Mouse (Mus musculus) c-Kit-positive CD71-positive TER-119-positive erythroid progenitor cells, embryonic 14.5 days (primary cell): ENCODE data around the gene Nktr.

Experiments used
- DNase-seq: peaks from one replicate; pipeline ENCODE4 v3.0.0-alpha.2; 2013; ENCODE audit warnings: low spot score

Nktr gene

DNA sequence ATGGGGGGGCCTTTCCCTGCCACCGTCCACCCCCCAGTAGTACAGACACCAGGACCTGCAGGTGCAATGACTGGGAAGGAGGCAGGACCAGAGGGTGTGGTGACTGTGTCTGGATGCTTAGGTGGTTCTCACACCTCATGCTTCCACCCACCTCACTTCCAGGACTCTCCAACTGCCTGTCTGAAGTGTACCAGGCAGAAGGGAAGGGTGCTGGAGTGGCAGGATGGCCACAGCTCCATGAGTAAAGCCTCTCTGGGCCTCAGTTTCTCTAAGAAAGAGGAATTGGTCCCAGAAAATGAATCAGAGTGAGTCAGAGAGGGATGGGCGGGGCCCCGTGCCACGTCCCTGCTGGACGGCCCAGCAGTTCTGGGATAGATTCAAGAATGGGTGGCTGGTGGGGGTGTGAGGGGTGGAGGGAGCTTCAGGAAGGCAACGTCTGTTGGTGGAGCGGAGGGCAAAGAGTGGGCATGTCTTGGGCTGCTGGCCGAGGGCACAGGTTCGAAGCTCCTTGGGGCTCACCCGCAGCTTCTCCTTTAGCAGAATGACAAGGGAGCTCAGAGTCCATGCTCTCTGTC lies 42.2 kb downstream of the Nktr start:
- no peak for DNase-seq

DNA sequence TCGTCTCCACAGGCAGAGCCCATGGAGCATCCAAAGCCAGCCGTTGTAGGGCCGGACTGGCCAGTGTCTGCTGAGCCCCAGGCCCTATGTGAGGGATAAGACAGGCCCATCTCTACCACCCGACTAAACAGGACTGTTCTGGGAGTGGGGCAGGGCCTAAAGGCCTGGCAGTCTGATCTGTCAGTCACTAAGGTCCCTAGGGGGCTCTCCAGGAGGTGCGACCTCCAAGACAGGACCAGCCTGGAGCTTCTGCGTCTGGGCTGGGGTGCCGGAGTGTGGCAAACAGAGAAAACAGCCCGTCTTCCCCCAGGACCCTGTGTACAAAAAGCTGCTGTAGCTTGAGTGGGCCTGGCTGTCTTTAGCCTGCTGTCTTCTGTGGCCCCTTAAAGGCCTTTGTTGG lies 42.8 kb downstream of the Nktr start:
- DNase-seq, result no peak

DNA sequence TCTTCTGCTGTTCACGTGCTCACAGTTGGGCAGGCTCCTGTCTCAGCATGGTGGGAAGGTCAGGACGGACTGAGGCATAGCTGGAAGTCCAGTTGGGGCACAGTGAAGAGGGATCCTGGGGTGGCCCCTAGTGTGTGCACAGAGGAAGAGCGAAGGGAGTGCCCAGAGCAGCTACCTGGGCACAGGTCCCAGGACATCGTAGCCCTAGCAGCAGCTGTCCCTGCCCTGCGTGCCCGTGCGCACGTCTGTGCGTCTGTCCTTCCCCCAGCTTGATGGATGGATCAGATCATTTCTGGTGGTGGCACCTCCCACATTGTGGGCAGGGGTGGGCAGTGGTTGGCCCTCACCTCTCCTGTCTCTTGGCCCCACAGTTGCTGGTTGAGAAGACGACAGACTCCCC lies 43.3 kb downstream of the Nktr start:
- DNase-seq, result no peak

DNA sequence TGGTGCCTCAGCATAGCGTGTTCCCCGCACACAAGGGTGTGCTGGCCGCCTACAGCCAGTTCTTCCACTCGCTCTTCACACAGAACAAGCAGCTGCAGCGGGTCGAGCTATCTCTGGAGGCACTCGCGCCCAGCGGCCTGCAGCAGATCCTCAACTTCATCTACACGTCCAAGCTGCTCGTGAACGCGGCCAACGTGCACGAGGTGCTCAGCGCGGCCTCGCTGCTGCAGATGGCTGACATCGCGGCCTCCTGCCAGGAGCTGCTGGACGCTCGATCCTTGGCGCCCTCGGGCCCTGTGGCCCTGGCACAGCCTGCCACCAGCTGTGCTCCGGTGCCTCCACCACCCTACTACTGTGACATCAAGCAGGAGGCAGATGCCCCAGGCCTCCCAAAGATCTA lies 43.8 kb downstream of the Nktr start:
- DNase-seq, result no peak

DNA sequence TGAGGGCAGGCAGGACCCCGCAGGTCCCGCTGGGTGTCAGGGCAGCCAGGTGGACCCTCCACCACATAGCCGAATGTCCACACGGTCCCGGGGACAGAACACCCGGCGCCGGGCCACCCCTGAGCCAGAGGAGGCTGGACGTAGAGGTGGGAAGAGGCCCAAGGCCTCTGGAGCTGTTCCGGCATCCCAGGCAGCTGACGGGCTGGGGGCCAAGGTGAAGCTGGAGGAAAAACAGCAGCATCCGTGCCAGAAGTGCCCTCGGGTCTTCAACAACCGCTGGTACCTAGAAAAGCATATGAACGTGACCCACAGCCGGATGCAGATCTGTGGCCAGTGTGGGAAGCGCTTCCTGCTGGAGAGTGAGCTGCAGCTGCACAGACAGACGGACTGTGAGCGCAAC lies 44.7 kb downstream of the Nktr start:
- no peak for DNase-seq

DNA sequence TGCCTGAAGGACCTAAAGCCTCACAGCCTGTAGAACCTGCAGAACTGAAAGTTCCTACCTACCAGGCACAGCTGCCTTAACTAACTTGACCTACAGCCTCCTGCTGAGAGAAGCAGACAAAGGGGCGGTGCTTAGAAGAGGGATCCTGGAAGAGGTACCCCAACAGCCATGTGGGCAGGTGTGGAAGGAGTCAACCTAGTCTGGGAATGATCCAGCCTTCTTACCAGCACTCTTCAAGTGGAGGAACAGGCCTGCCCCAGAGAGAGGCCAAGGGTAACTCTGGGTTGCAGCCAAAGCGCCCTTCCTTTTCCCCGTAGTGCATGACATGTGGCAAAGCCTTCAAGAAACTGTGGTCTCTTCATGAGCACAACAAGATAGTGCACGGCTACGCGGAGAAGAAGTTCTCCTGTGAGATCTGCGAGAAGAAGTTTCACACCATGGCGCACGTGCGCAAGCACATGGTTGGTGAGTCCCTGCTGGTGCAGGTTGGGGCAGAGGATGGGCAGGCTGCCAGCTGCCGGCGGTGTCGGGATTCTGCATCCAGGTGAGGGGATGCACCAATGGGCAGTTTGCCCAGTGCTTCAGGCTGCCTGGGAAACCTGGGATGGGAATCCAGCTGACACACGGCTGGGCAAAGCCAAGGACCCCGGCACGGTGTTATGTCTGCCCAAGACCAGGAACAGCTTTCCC lies 46.3 kb downstream of the Nktr start:
- no peak for DNase-seq

DNA sequence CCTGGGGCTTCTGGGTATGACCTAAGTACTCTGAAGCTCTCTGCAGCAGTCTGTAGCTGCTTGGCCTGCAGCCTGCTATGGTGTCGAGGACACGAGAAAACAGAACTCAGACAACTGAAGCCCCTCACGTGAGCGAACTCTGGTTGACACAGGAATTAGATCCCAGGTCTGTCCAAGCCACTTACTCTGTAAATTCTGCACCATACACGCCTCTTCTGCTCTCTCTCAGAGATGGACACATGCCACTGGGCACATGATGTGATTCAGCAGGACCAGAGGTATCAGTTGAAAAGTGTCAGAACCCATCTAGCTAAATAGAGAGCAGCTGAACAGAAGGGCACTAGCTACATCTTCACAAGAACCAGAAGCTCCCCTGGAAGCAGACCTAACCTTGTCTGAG lies 53.4 kb downstream of the Nktr start:
- no peak for DNase-seq

DNA sequence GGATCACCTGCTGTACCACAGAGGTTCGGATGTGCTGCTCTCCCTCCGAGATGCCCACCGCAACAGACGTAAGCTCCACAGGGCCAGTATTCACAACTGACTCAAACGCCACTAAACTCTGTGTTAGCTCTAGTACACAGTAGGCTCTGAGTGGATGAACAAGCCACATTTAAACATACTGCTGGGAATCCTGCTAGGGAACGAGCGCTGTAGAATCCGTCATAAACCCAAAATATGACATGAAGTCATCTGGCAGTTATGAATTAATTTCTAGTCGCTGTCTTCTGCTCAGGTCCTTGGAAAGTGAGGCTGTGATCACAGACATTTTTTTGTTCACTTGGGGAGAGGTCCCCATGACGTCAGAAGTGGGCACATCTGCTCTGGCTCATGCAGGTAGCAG lies 57.0 kb downstream of the Nktr start:
- no peak for DNase-seq

DNA sequence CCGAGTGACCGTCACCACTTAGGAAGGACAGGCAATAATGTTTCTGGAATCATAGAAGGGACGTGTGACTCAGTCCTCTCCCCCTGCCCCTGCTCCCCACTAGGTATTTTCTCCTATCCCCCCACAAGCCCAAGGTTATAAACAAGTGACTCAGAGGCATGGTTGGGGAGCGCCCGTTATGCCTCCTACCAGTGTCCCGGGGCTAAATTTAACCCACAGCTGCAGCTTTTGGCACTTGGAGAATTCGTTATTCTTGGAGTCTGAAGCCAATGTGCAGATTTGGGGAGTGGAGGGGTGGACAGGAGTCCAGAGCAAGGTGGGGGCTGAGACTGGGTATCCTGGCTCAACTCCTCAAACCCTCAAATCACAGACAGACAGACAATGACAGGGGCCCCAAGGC lies 57.5 kb downstream of the Nktr start:
- no peak for DNase-seq

DNA sequence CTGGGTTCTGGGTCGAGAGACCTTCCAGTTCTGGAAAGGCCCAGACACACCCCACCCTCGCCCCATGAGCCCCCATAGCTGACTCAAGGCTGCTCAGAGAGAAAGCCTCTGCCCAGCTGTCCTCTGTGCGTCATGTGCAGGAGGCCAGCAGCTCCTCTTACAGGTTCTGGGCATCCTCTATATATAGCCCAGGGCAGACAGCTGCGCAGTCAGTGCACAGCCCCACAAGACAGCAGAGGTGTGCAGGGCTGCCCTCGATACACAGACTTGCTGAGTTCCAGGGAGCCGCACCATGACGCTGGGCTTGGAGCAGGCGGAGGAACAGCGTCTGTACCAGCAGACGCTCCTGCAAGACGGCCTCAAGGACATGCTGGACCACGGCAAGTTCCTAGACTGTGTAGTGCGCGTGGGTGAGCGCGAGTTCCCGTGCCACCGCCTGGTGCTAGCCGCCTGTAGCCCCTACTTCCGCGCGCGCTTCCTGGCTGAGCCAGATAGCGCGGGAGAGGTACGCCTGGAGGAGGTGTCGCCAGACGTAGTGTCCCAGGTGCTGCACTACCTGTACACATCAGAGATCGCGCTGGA lies 58.6 kb downstream of the Nktr start, which contains the start of gene Klhl40:
Klhl40 (plus strand) TSS at position 124 of the 582 bp plus-strand sequence.
- DNase-seq, result no peak

DNA sequence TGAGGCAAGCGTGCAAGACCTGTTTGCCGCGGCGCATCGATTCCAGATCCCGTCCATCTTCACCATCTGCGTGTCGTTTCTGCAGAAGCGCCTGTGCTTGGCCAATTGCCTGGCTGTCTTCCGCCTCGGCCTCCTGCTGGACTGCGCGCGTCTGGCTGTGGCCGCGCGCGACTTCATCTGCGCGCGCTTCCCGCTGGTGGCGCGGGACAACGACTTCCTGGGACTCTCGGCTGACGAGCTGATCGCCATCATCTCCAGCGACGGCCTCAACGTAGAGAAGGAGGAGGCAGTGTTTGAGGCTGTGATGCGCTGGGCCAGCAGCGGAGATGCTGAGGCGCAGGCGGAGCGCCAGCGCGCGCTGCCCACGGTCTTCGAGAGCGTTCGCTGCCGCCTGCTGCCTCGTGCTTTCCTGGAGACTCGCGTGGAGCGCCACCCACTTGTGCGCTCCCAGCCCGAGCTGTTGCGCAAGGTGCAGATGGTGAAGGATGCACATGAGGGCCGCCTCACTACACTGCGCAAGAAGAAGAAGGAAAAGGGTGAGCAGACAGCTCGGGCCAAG lies 59.2 kb downstream of the Nktr start:
- DNase-seq, result no peak

DNA sequence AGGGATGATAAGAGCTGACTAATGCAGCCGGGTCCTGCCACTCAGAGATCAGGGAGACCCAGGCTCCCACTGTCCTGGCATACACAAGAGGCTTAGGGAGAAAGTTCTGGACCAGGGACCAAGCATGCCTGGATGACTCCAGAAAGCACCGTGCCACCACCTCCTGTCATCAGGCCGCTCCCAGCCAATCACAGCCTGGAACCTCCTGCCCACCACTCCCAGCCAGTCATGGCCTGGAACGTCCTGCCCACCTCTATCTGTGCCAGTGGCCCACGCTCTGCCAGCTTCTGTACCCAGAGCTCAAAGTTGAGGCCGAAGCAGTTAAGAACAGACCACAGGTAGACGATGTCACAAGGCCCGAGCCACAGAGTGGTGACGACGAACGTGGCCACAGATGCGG lies 65.8 kb downstream of the Nktr start:
- DNase-seq, result no peak

DNA sequence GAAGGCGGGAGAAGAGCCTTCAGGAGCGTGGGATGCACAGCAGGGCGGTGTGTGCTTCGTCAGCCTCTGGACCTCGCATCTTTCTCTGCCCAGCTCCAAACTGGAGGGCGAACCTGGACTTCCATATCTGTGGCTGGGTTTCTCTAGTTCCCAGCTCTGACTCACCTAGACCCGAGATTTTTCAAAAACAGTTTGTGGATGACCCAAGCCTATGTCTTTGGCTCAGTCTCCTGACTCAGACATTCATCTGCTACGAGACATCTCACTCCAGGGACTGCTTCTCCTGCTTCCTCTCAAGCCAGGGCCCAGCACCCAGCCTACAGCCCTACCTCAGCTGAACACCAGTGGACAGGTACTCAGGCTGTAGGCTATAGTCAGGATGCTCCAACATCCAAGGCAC lies 66.3 kb downstream of the Nktr start:
- DNase-seq, result no peak

DNA sequence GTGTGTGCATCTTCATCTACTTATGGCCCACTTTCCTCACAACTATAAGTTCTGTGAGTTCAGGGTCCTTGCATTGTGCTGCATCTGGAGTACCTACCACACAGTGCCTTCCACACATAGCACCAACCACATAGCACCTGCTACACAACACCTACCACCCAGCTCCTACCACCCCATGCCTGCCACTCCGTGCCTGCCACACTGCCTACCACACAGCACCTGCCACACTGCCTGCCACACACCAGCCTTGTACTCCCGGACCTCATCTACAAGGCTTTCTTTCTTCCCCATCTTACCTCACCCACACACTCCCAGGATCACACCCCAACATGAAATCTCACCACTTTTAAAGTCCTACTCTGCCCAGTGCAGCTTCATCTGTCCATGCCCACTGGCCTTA lies 67.4 kb downstream of the Nktr start:
- no peak for DNase-seq

DNA sequence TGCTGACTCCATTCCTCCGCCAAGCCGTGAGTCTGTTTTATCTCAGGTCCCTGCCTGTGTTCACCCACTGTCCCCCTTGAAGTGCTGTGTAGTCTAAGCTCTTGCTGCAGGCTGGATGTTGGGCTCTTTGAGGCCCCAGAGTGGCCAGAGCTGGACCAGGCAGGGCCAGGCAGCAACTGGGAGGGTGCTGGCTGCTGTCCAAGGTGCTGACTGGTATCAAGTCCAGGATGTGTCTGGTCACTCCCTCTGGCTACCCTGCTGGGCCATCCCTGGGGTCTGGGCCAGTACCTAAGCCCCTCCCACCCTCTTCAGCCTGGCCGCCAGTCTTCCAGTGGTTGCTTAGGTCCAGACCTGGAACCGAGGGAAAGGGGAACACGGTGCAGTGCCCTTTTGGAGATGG lies 72.2 kb downstream of the Nktr start:
- peak; percentile 19 for DNase-seq

DNA sequence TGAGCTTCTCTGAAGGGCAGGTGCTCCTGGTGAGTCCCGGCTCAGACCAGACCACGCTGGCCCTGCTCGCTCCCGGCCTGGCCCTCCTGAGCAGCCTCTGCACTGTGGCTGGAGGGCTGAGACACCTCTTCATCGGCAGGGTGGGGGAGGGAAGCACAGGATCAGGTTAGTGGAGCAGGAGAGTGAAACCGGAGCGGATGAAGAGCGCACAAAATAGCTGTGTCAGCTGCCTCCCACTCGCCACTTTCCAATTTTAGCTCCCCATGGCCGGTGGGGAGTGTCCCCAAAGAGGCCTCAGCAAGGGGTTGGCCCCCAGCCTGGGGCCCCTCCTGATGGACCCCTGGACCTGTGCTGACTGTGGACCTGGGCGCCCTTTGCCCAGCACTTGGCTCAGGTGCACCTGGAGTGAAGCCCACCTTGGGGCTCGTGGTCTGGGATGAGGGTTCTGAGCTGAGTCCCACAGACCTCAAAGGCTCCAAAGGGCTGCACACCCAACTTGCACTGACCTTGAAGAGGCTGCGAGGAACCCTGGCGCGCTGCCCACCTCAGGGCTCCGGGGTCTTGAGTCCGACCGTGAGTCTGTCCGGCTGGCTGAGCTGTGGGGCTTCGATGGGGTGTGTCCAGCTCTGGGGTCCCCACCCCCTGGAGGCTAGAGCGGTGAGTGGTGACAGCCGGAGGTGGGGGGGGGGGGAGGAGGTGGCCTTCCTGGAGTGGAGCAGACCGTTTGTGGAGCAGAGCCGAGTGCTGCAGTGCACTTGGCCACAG lies 73.0 kb downstream of the Nktr start, which contains the start of gene Hhatl:
Hhatl (minus strand) TSS at position 751 of the 765 bp plus-strand sequence.
- no peak for DNase-seq

DNA sequence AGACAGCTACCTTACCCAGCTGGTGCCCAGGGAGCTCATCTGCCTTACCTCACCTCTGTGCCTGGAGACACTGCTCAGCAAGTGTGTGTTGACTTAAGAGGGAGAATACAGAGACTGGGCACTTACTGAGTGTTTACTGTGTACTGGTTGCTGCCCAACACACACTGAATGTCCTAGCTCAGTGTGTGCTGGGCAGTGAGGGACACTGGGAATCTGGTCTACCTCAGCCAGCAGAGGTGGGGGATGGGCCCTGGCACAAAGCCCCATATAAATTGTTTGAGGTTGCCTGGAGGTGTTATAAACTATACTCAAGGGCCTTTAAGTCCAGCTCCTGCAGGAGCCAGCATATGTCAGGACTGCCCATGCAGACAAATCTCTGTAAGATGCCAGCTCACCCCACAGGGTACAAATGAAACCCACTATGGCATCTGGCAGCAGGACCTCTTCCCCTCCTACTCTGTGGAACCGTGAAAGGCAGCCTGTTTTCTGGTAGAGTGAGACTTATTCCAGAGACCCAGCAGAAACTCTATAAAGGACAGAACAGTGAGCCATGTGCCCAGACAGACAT lies 76.1 kb downstream of the Nktr start:
- DNase-seq, result no peak

DNA sequence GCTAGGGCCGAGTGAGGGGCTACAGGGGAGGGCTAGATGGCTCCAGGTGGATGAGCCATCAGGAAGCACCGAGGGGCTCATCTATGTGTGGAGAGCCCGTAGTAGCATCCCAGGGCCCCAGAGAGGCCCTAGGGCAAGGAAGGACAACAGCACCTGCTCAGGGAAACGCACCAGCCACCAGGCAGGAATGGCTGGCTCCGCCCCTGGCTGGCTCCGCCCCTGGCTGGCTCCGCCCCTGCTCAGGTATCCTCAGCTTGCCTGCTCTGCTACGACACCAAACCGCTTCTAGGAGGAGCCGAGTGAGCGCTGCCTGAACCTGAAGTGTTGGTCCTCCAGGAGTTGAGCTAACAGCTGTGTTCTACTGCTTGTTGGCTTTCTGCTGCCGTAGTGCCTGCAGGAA lies 78.8 kb downstream of the Nktr start:
- DNase-seq, result no peak

DNA sequence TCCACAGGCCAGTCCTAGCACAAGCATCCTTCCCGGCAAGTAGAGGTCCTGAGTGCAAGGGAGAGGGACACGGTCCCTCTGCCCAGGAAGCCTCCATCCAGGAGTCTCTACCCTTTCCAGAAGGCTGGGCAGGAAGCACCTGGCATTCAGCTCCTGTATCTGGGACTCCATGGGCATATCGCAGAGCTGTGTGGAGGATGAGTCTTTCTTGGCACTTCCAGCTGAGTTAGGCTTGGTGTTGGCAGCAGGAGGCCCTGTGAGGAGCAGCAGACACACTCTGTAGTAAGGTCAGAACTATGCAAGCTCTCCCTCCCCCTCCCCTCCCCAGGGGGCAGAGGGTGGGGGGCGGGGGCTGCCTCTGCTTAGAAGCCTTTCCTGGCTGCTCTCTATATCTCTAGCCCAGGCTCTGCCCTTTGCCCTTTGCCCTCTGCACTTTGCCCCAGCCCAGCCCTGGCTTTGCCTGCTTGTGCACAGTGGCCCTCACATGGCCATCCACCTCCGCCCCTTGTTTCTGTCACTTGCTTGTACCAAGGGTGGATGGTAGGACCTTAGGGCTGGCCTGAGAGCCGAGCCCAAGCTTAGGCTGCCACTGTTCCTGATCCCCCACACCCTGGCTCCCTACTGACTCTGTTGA lies 80.0 kb downstream of the Nktr start:
- no peak for DNase-seq

DNA sequence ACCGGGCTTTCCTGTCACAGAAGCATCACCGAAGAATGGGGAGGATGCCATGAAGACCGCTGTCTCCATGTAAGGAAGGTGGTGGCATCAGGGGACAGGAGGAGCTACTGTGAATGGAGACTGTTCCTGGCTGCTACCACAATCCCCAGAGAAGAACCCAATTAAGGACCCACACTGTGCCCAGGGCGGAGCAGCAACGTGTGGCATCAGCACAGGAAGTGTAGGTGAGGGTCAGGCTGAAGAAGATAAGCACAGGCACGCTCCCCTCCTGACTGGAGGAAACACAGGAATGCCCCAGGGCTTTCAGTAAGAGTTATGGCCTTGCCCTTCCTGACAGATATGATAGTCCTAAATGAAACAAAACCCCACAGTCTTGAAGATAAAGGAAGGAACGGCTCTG lies 83.8 kb downstream of the Nktr start:
- no peak for DNase-seq
